Mouse (Mus musculus): ENCODE results near the gene Ttc9c. TPM values are rescaled to one million over a fixed set of nuclear protein-coding genes. Genes with fewer than 3 reads are reported as not detected.

Ttc9c gene
- polyA plus RNA-seq, 2 experiments, result 16.9 to 17.1 TPM

GRCm38 (mm10) chr19:8852236-8852928 is 33.2 kb upstream of the Ttc9c start:
- Histone ChIP-seq H3K27me3 (ENCODE audit: control insufficient read depth, insufficient read depth, low read length) (no peaks in the 10 kb centered on the region), H3K4me1 (replicated peaks; ENCODE audit: control insufficient read depth in 2 of 2, insufficient read depth in 2 of 2, low read length in 1 of 2) (0 out of 4 replicates have a peak, but pooled peaks cover 0 to 4% of the 10 kb centered on the region in 2 experiments), H3K4me3 (ENCODE audit: insufficient read depth in 1 of 2, low read depth in 2 of 2, low read length in 2 of 2) (no peak overlapping the region), H3K27ac (no peak overlapping the region), H3K9ac (replicated peaks) (no peak overlapping the region), H3K4me2 (ENCODE audit: low read depth) (no peak overlapping the region), H3K36me3 (replicated peaks; ENCODE audit: control insufficient read depth, insufficient read depth, low read depth) (no peaks in the 10 kb centered on the region; the same call in 1 of the 2 replicates), H3K9me3 (ENCODE audit: control insufficient read depth, low read length) (no peaks in the 10 kb centered on the region)
- DNase-seq (ENCODE audit: low read depth in 3 of 3, low spot score in 3 of 3) (no peak), ATAC-seq (ENCODE audit: insufficient read depth) (no peak)
- TF ChIP-seq CTCF (IDR thresholded peaks at IDR 0.05; ENCODE audit: low read depth), result no peak
- no peak for TF ChIP-seq EP300 (IDR thresholded peaks at IDR 0.05; ENCODE audit: low read depth)
- WGBS (ENCODE audit: insufficient replicate concordance), result 57% methylated on average over 10 of the region's 10 CpGs

- H3K4me2 ChIP-seq (ENCODE audit: low read depth), result no peak overlapping the region
Observed at GRCm38 (mm10) chr19:8851639-8852038, 32.5 kb upstream of the Ttc9c start.

GRCm38 (mm10) chr19:8850402-8850901 is 31.3 kb upstream of the Ttc9c start, which contains the start of gene Lrrn4cl:
Lrrn4cl (plus strand) TSS chr19:8850768.
- 40% methylated on average over 7 of the region's 7 CpGs for WGBS (ENCODE audit: insufficient replicate concordance)

More at GRCm38 (mm10) chr19:8851639-8852038, 32.5 kb upstream of the Ttc9c start:
- no peak overlapping the region for H3K9ac ChIP-seq (replicated peaks)
- TF ChIP-seq CTCF (IDR thresholded peaks at IDR 0.05; ENCODE audit: low read depth) (peak; percentile 42; the same call in 1 of the 2 replicates), EP300 (IDR thresholded peaks at IDR 0.05; ENCODE audit: low read depth) (no peak)
- H3K27ac ChIP-seq, result no peak overlapping the region
- DNase-seq (ENCODE audit: low read depth in 3 of 3, low spot score in 3 of 3), result no peak
- whole genome bisulfite sequencing (ENCODE audit: insufficient replicate concordance), result 40% methylated on average over 7 of the region's 7 CpGs
- H3K27me3 ChIP-seq (ENCODE audit: control insufficient read depth, insufficient read depth, low read length), result no peaks in the 10 kb centered on the region
- H3K4me1 ChIP-seq (replicated peaks; ENCODE audit: control insufficient read depth in 2 of 2, insufficient read depth in 2 of 2, low read length in 1 of 2), result 0 out of 4 replicates have a peak, but pooled peaks cover 0 to 4% of the 10 kb centered on the region in 2 experiments
- no peak for ATAC-seq (ENCODE audit: insufficient read depth)
- no peaks in the 10 kb centered on the region for H3K9me3 ChIP-seq (ENCODE audit: control insufficient read depth, low read length)
- H3K36me3 ChIP-seq (replicated peaks; ENCODE audit: control insufficient read depth, insufficient read depth, low read depth), result peaks cover 3% of the 10 kb centered on the region
- no peak overlapping the region for H3K4me3 ChIP-seq (ENCODE audit: insufficient read depth in 1 of 2, low read depth in 2 of 2, low read length in 2 of 2)

GRCm38 (mm10) chr19:8848356-8848755 is 29.2 kb upstream of the Ttc9c start:
- Histone ChIP-seq H3K9me3 (ENCODE audit: control insufficient read depth, low read length) (no peaks in the 10 kb centered on the region), H3K4me3 (ENCODE audit: insufficient read depth in 1 of 2, low read depth in 2 of 2, low read length in 2 of 2) (no peak overlapping the region), H3K4me2 (ENCODE audit: low read depth) (no peak overlapping the region), H3K27ac (no peak overlapping the region), H3K36me3 (replicated peaks; ENCODE audit: control insufficient read depth, insufficient read depth, low read depth) (peaks cover 8% of the 10 kb centered on the region), H3K9ac (replicated peaks) (no peak overlapping the region), H3K27me3 (ENCODE audit: control insufficient read depth, insufficient read depth, low read length) (no peaks in the 10 kb centered on the region), H3K4me1 (replicated peaks; ENCODE audit: control insufficient read depth in 2 of 2, insufficient read depth in 2 of 2, low read length in 1 of 2) (0 out of 4 replicates have a peak, but pooled peaks cover 0 to 4% of the 10 kb centered on the region in 2 experiments)
- ATAC-seq (ENCODE audit: insufficient read depth), result no peak
- 81% methylated on average over 5 of the region's 5 CpGs for WGBS (ENCODE audit: insufficient replicate concordance)
- no peak for DNase-seq (ENCODE audit: low read depth in 3 of 3, low spot score in 3 of 3)
- no peak for TF ChIP-seq CTCF (IDR thresholded peaks at IDR 0.05; ENCODE audit: low read depth)
- no peak for TF ChIP-seq EP300 (IDR thresholded peaks at IDR 0.05; ENCODE audit: low read depth)

More at GRCm38 (mm10) chr19:8850402-8850901, 31.3 kb upstream of the Ttc9c start, which contains the start of gene Lrrn4cl:
- Histone ChIP-seq H3K4me3 (ENCODE audit: insufficient read depth in 1 of 2, low read depth in 2 of 2, low read length in 2 of 2) (no peak within 1 kb of the TSS), H3K27me3 (ENCODE audit: control insufficient read depth, insufficient read depth, low read length) (no peaks in the 10 kb centered on the region), H3K9ac (replicated peaks) (no peak within 1 kb of the TSS), H3K27ac (no peak within 1 kb of the TSS), H3K36me3 (replicated peaks; ENCODE audit: control insufficient read depth, insufficient read depth, low read depth) (peaks cover 8% of the 10 kb centered on the region), H3K4me2 (ENCODE audit: low read depth) (no peak within 1 kb of the TSS), H3K9me3 (ENCODE audit: control insufficient read depth, low read length) (no peaks in the 10 kb centered on the region), H3K4me1 (replicated peaks; ENCODE audit: control insufficient read depth in 2 of 2, insufficient read depth in 2 of 2, low read length in 1 of 2) (0 out of 4 replicates have a peak, but pooled peaks cover 0 to 4% of the 10 kb centered on the region in 2 experiments)
- ATAC-seq (ENCODE audit: insufficient read depth), result no peak
- no peak for DNase-seq (ENCODE audit: low read depth in 3 of 3, low spot score in 3 of 3)
- no peak for TF ChIP-seq CTCF (IDR thresholded peaks at IDR 0.05; ENCODE audit: low read depth)
- TF ChIP-seq EP300 (IDR thresholded peaks at IDR 0.05; ENCODE audit: low read depth), result no peak
